Mouse (Mus musculus) thymus, postnatal 4 days (tissue): ENCODE measurements around the gene Stx12.
A peak's percentile ranks its signal among the peaks of the same experiment; 100 is the strongest.
"Not testable (repeated sequence)": the region's sequence is repeated elsewhere in the genome, so short reads cannot be mapped to it uniquely, and the experiment has no call there.

Experiments used
- DNase-seq: peaks from one replicate; pipeline ENCODE4 v3.0.0; 2021

Gene Stx12

DNA sequence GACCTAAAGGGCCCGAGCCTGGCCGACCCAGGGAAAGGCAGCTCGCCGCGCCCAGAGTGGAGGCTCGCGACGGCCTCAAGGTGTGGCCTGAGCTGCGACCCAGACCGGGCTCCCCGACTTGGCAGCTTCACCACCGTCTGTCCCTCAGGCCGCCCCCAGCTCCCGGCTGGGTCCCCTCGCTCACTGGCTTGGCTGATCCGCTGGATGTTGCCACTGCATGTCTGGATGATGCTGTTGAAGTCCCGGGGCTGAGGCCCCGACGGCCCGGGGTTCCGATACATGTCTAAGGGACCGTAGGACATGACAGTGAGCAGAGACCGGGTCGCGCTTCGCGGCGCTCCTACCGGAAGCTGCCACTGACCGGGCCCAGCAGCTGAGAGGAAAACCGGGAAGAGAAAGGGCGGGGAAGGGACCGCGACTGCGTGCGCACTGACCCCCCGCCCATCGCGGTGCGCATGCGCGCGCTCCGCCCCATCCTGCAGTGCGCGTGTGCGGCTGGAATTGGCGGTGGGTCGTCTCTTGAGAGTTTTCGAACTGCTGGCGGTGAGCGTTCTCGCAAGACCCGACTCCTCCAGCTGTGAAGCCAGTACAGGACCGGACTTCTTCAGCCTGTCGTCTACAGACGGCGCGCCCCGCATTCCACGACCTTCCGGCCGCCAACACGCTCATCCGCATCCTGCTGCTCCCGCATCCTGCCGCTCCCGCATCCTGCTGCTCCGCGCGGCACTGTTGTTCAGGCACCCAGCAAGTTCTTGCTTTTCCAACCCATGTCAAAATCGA is at the start of gene Stx12:
Stx12 (minus strand) TSS at position 446 of the 780 bp plus-strand sequence.
- DNase-seq, result peak; percentile 89

DNA sequence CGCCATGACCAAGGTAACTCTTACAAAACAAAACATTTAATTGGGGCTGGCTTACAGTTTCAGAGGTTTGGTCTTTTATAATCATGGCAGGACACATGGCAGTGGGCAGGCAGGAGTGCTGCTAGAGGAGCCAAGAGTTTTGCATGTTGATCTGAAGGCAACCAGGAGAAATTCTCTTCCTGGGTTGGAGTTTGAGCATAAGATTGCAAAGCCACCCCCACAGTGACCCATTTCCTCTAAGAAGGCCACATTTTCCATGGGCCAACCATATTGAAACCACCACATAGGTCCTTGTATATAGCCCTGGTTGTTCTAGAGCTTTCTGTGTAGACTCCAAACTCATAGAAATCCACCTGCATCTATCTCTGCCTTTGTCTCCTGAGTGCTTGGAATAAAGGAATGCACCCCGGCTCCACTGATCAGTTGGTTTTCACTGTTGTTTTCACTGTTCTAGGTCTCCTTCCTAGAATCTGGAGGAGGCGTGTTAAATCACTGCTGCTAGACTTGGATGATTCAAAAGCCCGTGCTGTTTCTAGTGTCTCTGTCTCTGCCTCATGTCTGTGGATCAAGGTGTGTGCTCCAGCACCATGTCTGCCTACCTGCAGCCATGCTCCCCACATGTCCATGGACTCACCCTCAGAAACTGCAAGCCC is 48.6 kb upstream of the Stx12 start:
- no peak for DNase-seq

DNA sequence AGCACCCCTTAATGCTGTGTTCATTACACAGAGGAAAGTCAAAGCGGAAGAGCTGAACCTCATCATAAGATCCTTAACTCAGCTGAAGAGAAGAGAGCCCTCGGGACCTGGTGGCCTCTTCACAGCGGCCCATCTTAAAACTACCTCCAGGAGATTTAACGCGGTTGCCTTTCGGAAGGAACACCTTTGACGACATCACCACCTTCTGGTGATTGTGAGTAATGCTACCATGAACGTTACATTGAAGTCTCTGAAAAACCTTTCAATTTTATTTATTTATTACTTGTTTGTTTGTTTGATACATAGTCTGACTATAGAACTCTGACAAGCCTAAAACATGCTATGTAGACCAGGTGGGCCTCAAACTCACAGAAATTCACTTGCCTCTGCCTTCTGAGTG is 46.5 kb upstream of the Stx12 start:
- peak; percentile 75 for DNase-seq

DNA sequence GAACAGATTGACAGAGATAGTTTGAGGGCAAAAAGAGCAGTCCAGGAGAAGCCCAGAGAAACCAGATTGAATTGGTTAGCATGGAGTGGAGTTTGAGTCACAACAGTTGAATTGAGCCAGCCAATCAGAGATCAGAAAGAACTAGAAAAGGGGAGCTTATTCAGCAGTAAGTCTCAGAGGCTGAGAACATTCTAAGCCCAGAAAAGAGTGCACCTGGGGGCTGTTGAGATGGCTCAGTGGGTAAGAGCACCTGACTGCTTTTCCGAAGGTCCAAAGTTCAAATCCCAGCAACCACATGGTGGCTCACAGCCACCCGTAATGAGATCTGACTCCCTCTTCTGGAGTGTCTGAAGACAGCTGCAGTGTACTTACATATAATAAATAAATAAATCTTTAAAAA is 42.2 kb upstream of the Stx12 start:
- peak; percentile 28 for DNase-seq

DNA sequence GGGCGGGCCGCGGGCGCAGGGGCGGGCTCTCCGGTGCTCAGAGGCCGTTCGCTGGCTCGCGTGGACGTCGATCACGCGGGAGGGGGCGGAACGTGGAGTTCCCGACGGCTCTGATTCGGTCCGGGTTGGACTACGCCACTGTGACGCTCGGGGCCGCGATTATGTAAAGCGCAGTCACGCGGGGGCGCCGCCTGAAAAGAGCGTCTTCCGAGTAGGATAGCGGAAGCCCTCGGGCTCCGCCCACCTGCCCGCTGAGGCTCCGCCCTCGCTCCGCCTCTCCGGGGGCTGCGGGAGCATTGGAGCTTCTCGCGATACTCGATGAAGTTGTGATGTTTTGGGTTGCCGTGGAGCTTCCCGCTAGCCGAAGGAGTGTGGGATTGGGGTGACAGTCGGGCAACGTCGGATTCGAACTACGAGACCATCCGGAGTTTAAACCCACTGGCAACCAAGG is 38.3 kb upstream of the Stx12 start, which contains the start of gene Fam76a:
Fam76a (minus strand) TSS at position 1 of the 451 bp plus-strand sequence.
- DNase-seq, result peak; percentile 99

DNA sequence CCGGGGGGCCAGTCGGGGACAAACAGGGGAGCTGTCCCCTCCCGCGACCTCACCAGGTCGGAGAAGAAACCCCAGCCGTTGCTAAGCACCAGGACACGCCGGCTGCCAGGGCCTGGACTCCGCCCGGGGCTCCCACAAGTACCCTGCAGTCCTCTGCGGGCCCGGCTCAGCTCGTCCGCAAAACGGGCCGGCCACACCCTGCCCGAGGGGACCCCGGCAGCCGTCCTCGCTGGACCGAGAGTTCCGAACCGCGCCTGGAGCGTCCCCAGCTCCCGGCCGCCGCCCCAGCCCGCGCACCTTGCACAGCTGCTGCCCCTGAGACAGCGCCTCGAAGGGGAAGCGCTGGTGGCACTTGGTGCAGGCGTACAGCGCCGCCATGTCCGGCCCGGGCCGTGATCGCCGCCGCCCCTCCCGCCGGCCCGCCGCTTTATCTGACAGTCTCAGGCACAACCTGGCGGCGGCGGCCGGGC is 37.8 kb upstream of the Stx12 start:
- DNase-seq, result no peak

DNA sequence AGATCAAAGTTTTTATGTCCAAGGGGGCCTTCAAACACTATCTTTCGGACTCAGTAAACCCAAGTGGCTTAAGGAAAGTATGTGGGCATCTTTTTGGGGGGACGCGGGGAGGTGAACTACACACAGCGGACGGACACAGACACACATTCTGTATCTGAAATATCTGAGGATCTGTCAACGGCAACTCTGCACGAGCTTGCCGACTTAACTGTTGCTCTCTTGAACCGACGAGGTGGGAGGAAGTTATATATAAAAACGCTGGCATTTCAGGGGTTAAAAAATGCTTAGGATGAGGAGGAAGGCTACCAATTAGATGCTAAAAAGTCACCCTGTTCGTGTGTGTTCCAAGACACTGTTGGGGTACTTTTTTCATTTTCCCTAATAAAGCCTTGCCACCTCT is 37.2 kb upstream of the Stx12 start:
- no peak for DNase-seq

DNA sequence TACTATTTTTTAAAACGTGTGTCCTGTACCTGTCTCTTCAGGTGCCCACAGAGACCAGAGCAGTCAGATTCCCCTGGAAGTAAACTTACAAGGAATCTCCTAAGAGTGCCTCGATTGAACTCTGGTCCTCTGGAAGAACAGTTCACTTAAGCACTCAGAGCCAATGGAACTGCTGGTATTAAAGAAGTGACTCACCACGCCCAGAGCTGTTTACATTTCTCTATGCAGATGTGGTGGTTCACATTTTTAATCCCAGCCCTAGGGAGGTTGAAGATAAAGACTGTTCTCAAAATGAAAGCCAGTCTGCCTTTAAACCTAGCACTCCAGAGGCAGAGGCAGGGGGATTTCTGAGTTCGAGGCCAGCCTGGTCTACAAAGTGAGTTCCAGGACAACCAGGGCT is 35.9 kb upstream of the Stx12 start:
- no peak for DNase-seq

DNA sequence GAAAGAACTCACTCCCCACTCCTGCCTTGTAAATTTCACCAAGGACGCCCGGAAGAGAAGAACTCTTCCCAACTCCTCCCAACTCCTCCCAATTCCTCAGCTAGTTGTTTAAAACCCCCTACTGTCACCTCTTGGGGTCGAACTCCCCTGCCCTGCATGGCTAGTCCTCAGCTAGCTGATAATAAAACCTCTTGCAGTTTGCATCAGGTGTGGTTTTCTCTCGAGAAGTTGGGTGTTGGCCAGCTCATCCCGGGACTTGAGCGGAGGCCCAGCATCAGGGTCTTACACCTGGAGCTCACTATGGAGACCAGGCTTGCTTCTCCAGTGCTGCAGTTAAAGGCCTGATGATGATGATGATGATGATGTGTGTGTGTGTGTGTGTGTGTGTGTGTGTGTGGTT is 34.2 kb upstream of the Stx12 start:
- not testable (repeated sequence) for DNase-seq

DNA sequence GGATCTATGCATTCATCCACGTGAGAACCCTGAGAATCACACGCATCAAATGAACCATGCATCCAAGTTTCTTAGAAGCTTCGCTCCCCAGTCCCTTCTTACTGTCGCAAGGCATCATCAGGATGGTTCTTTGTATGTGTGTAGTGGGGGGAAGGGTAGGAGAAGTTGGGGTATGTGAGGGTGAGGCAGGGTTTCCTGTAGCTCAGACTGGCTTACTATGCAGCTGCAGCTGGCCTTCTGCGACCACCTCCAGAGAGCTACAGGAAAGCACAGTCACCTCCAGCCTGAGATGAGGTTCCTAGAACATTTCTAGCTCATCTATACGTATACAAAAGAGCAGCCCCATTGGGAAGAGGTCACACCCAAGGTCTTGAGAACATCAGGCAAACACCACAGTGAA is 27.8 kb upstream of the Stx12 start:
- peak; percentile 60 for DNase-seq

DNA sequence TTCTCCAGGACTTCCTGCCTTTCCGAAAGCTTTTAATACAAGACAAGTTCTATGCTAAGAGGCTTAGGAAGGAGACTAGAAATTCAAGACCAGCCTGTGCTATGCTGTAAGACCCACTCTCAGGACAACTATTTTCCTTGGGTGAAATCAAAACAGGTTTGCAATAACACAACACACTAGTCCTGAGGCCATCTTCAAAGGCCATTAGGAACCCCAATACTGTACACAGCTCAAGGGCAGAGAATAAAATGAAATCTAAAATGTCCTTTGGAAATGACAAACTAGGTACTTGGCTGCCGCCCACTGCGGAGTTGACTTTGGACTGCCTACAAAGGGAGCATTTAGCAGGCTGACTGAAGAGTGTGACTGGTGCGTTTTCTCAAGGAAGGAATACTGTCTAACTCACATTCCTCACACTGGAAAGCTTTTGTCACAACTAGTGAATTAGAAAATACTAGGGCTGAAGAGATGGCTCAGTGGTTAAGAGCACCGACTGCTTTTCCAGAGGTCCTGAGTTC is 21.6 kb upstream of the Stx12 start:
- DNase-seq, result no peak

DNA sequence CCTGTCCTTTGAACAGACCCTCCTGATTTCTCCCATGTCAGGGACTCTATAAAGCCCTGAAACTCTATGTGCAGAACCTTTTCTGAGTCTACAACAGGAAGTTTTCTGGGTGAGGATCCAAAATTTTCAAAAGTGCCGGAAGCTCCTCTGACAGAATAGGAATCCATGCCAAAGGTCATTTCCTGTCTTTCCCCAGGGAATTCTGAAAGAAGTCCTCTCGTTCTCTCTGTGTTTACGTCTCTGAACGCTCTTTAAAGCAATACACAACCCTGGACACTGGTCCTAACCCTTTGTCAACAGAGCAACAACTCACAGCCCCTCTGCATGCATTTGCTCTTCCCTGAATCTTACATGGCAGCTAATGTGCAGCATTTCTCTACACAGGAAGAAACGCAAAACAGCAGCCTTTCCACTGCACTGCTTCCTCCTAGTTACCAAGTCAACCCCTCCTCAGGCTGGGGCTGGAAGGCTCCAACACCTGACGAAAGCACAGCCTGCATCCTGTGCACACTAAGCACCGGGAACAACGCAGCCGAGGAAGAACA is 20.5 kb upstream of the Stx12 start:
- DNase-seq, result no peak

DNA sequence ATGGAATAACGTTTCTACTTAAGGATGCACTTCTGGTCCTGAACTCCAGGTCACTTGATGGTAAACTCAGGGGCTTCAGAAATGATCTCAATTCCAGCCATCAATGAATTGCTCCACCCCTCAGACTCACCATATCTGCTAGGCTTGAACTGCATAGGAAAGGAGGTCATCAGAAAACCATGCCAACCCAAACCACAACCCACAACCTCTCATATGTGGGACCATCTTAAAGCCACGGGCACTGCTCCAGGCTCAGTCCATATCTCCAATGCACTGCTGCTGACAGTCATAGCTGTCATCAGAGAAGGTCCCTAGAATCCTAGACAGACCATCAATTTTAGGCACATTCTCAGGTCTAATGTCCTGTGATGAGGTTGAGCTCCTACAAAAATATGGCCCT is 19.8 kb upstream of the Stx12 start:
- DNase-seq, result no peak

DNA sequence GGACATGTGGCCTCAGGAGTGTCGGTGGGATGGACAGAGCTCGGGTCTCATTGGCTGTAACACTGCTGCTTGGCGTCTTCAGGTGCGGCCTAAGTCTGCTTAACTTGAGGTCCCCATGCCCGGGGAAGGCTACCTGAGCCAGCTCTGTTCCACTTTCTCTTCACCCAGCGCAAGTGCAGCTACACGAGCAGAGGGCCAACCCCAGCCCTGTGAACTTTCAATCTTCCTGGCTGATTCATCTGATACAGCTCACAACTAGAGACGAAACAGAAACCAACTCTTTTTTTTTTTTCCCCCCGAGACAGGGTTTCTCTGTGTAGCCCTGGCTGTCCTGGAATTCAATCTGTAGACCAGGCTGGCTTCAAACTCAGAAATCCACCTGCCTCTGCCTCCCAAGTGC is 13.9 kb upstream of the Stx12 start:
- DNase-seq, result no peak

DNA sequence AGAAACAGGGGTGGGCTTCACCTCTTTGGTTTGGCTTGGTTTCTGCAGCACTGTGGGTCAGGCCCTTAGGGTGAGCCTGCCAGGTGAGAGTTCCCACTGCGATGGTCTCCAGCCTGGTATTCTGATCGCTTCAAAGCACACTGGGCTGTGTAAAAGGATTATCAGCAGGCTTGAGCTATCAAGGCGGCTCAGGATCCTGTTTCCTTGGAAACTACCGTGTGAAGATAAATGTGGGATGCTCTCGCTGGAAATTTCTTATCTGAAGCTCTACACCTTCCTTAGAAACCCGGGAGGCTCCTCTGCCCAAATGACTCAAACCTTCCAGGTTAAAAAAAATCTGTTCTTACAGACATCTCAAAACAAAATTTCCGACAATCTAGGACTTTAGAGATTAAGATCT is 10.1 kb upstream of the Stx12 start:
- DNase-seq, result no peak

DNA sequence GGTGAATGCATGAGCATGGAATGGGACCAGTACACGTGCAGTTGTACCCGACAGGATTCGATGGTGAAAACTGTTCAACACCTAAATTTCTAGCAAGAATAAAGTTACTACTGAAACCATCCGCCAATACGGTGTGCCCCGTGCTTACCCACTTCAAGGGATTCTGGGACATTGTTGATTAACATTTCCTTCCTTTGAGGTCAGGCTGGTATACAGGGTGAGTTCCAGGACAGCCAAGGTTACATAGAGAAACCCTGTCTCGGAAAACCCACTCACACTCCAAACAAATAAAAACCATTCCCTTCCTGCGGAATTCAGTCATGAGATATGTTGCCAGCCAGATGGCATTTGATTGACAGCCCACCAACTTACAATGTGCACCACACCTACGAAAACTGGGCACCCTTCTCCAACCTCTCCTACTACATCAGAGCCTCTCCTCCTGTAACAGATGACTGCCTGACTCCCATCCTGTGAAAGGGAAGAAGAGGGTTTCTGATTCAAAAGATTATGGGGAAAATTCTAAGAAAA is 600 bp upstream of the Stx12 start:
- DNase-seq, result no peak

DNA sequence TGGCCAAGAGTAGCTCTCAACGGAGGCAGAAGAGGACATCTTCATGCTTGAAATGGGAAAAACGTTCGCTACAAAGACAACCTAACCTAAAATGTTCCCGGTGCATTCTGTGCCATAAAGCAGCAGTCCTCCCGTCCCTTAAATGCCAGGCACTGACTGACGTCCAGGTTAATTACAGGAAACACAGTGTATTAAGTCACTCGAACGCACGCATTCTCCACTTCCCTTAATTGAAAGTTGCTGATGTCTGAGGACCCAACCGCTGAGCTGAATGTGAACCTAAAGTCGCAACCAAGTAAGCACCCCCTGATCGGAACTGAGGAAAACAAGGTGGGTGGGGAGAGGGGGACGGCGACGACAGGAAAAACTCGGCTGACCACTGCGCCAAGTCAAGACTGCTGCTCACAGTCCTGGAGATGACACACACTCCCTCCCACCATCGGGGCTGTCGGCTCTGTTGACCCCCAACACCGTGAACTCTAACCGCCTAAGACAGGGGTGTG is 697 bp downstream of the Stx12 start:
- no peak for DNase-seq

DNA sequence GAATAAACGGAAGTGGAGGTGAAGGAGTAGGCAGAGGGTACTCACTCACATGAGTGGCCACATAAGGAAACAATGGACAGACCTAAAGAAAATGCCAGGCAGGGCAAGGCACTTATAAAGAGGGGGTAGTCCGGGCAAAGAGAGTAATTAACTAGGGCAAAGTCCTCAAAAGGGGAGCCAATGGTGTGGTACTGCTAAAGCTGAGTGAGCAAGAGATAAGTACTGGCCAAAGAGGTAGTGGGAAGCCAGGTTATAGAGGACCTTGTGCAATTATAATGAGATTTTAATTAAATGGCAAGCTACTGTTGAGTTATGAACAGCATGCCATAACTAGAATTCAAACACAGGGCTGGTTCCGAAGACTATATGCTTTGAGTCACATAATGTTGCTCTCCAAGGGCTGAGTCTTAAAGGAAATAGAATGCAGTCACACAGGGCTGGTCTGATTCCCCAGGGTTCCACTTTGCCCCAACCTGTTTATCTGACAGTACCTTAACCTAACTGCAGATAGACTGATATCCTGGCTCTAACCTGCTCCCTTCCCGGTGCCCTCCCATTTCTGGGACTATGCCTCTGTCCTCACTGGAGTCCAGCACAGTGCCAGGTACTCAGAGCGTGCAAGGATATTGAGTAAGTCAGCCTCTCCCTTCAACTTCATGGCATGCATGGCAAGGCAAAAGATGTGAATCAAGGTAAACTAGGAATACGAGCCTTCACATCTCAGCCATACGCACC is 9.8 kb downstream of the Stx12 start:
- no peak for DNase-seq

DNA sequence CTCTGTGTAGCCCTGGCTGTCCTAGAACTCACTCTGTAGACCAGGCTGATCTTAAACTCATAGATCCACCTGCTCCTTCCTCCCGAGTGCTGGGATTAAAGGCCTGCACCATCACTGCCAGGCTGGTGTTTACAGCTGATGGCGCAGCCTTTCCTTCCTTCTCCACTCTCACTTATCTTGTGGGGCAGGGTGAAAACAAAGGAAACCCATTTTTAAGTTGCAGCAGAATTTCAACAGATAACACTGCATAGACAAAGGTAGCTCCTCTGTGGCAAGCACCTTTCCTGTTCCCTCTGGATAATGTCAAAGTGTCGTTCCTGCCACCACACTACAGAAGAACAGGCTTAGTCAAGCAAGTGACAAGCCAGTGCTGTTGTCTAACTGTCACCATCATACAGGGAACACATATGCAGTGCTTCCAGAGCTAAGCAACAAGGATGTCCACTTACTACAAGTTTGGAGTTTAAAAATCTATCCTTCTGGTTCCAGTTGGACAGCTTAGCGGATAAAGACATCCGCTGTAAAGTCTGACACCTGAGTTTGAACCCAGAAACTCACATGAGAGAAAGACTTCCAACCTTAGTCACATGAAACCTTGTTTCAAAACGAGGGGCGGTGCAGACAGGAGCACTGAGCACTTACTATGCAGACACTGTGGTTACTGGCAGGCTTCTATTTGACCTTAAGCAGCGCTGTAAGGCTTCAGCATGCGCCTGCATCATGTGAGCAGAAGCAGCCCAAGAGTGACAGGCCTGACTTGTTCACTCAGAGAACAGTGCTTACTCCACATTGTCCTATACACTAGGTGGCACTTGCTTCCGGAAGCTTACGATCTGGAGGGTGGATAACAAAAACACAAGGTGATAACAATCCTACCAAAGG is 10.6 kb downstream of the Stx12 start:
- no peak for DNase-seq

DNA sequence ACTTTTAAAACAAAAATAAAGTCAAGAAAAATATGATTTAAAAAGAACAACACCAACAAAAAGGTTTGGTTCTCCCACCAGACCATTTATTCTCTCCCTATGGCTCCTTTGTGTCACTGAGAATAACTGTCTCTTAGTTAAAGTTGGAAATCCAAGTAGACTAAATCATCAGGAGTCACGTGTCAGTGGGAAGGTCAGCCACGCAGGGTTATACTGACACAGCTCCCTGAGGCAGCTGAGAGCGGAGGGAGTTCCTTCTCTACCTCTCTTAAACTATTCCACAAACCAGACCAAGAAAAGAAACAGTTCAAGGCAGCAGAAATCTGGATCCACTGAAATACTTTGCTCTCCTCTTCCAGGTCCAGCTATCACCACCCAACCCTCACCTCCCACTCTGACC is 13.2 kb downstream of the Stx12 start:
- no peak for DNase-seq

DNA sequence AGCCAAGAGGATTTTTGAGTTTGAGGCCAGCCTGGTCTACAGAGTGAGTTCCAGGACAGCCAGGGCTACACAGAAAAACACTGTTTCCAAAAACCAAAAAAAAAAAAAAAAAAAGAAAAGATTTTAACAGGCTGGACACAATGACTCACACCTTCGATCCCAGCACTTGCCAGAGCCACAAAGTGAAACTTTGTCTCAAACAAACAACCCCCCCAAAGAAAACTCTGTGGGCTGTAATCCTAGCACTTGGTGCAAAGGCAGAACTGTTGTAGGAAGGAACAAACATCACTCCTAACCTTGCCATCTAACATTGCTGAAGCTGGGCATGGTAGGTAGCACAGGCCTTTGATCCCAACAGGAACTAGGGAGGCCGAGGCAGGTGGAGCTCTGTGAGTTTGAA is 19.5 kb downstream of the Stx12 start:
- DNase-seq, result no peak

DNA sequence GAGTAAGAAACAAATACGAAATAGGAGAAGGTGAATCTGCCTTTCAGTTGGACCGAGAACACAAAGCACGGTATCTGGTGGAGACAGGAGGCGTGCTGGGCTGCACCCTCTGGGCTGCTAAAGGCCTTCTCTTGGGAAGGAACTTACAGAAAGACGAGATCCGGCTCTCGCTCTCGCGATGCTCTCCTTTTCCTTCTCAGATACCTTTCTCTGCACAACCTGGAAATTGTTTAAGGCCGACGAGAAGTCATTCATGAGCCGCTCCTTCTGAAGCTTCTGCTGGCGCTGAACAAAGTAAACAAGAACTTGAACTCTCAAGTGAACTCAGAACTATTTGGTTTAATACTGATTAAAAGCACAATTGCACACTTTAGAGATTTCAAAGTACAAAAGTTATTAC is 21.3 kb downstream of the Stx12 start:
- DNase-seq, result no peak
